Comparison of ENCODE assay signal across 15 mouse cellular contexts in genomic region chr2:140532024-140532423, GRCm38 (mm10).
"Had no signal": no experiment of that assay in that cellular context is flagged by ENCODE, and none has a peak within 500 bp of the region (broad histone marks: within the 10 kb centered on the region; RNA-seq: fewer than 3 reads in every experiment).

No protein-coding gene starts in this region.

- H3K4me3 ChIP-seq: neural tube, embryonic 12.5 days; neural tube, embryonic 13.5 days; neural tube, embryonic 15.5 days; stomach, embryonic 15.5 days had no signal

- H3K4me2 ChIP-seq: neural tube, embryonic 12.5 days; neural tube, embryonic 13.5 days; stomach, embryonic 15.5 days had no signal

- H3K4me1 ChIP-seq: neural tube, embryonic 12.5 days; neural tube, embryonic 13.5 days; neural tube, embryonic 15.5 days; stomach, embryonic 15.5 days had no signal

- H3K9me3 ChIP-seq: neural tube, embryonic 12.5 days; neural tube, embryonic 13.5 days; neural tube, embryonic 15.5 days; stomach, embryonic 15.5 days had no signal

- H3K27ac ChIP-seq: neural tube, embryonic 12.5 days; neural tube, embryonic 13.5 days; neural tube, embryonic 15.5 days; stomach, embryonic 15.5 days had no signal

- H3K27me3 ChIP-seq: neural tube, embryonic 12.5 days; neural tube, embryonic 13.5 days; neural tube, embryonic 15.5 days; stomach, embryonic 15.5 days had no signal

- DNase-seq: retina, postnatal 1 day; right cerebral cortex, adult 18-20 months; right cerebral cortex, postnatal 14 days; right cerebral cortex, postnatal 4 days; spleen, adult 18-20 months; thymus, adult 18-20 months; thymus, adult 2 months; thymus, postnatal 14 days; thymus, postnatal 25 days; thymus, postnatal 36 days; thymus, postnatal 4 days had no signal

- H3K36me3 ChIP-seq: neural tube, embryonic 12.5 days; neural tube, embryonic 13.5 days; neural tube, embryonic 15.5 days; stomach, embryonic 15.5 days had no signal

- H3K9ac ChIP-seq: neural tube, embryonic 12.5 days; neural tube, embryonic 13.5 days; neural tube, embryonic 15.5 days; stomach, embryonic 15.5 days had no signal
